Comparison of ENCODE assay signal across 8 mouse cellular contexts in genomic region chr7:118704001-118704850, GRCm38 (mm10). TPM values are rescaled to one million over a fixed set of nuclear protein-coding genes. Genes with fewer than 3 reads are reported as not detected.
DNase-seq lines count a peak whose midpoint lies in the region; ATAC-seq lines count a peak whose summit lies in the region.

No protein-coding gene starts in this region.

- H3K4me2 ChIP-seq in liver, embryonic 12.5 days, result peak overlapping the region; percentile 89

- H3K36me3 ChIP-seq in megakaryocyte, embryonic 14.5 days (replicated peaks; ENCODE audit: low read length), result peaks cover 35% of the 10 kb centered on the region
- H3K36me3 ChIP-seq in liver, embryonic 12.5 days, result peaks cover 33% of the 10 kb centered on the region

- no peak for ATAC-seq in megakaryocyte, adult 5-6 weeks (ENCODE audit: poor library complexity, severe bottlenecking)
- peak; percentile 33 for ATAC-seq in liver, embryonic 12.5 days
- no peak for ATAC-seq in megakaryocyte progenitor cell, adult 5-6 weeks (replicated peaks; ENCODE audit: poor library complexity)

- H3K4me1 ChIP-seq in megakaryocyte, embryonic 14.5 days, result peaks cover 42% of the 10 kb centered on the region
- peaks cover 41% of the 10 kb centered on the region for H3K4me1 ChIP-seq in liver, embryonic 12.5 days

- no peaks in the 10 kb centered on the region for H3K9me3 ChIP-seq in megakaryocyte, embryonic 14.5 days
- no peaks in the 10 kb centered on the region for H3K9me3 ChIP-seq in liver, embryonic 12.5 days (replicated peaks)

- H3K9ac ChIP-seq in liver, embryonic 12.5 days, result peak overlapping the region; percentile 92

- 73% methylated on average over 9 of the region's 9 CpGs for WGBS in liver, embryonic 12.5 days (ENCODE audit: insufficient replicate concordance)

- peak overlapping the region; percentile 93 for H3K27ac ChIP-seq in liver, embryonic 12.5 days

- peak; percentile 29 to 67 for DNase-seq in adrenal gland, adult (ENCODE audit: inconsistent age in 2 of 2, low spot score in 1 of 2)
- DNase-seq in adrenal gland, postnatal 4 days (ENCODE audit: low spot score in 2 of 2), result no peak
- DNase-seq in right cerebral cortex, adult 2 months (ENCODE audit: low spot score in 2 of 2), result no peak
- no peak for DNase-seq in thymus, postnatal 25 days

- peak overlapping the region; percentile 98 for H3K4me3 ChIP-seq in megakaryocyte, embryonic 14.5 days (replicated peaks)
- peak overlapping the region; percentile 93 for H3K4me3 ChIP-seq in liver, embryonic 12.5 days

- no peaks in the 10 kb centered on the region for H3K27me3 ChIP-seq in megakaryocyte, embryonic 14.5 days (replicated peaks)
- no peaks in the 10 kb centered on the region for H3K27me3 ChIP-seq in liver, embryonic 12.5 days (replicated peaks)

RNA-seq across cellular contexts. Expression of gene Gde1, which starts 1.4 kb away (rescaled TPM):
- 10 to 100 TPM; 72.9 to 80.0 TPM for total RNA-seq in adrenal gland, postnatal 4 days (2021)
- 42.4 and 134 TPM in 2 replicates for polyA plus RNA-seq in megakaryocyte, embryonic 14.5 days (2012; ENCODE audit: insufficient read depth, low replicate concordance)
- total RNA-seq in megakaryocyte, adult 5-6 weeks (2015), result 39.3 and 42.4 TPM in 2 replicates
- 30.2 and 33.0 TPM in 2 replicates for total RNA-seq in megakaryocyte, adult 5-6 weeks (2017)
- 45.7 and 51.8 TPM in 2 replicates for polyA plus RNA-seq in liver, embryonic 12.5 days (2016; fragmentation: Nextera tagmentation; extraction: Ambion mirVana)
- 44.1 and 48.5 TPM in 2 replicates for total RNA-seq in megakaryocyte progenitor cell, adult 5-6 weeks (2015)
- 29.9 and 40.7 TPM in 2 replicates for total RNA-seq in megakaryocyte progenitor cell, adult 5-6 weeks (2017)

RNA-seq across cellular contexts. Expression of gene Ccp110, which starts 8.1 kb away (rescaled TPM):
- 10 to 100 TPM; 13.5 to 15.3 TPM for total RNA-seq in adrenal gland, postnatal 4 days (2021)
- polyA plus RNA-seq in megakaryocyte, embryonic 14.5 days (2012; ENCODE audit: insufficient read depth, low replicate concordance), result 0.40 TPM in 1 of 2 replicates, not detected in the other
- 12.2 and 13.5 TPM in 2 replicates for total RNA-seq in megakaryocyte, adult 5-6 weeks (2015)
- total RNA-seq in megakaryocyte, adult 5-6 weeks (2017), result 9.6 and 21.1 TPM in 2 replicates
- polyA plus RNA-seq in liver, embryonic 12.5 days (2016; fragmentation: Nextera tagmentation; extraction: Ambion mirVana), result 10.4 and 10.8 TPM in 2 replicates
- total RNA-seq in megakaryocyte progenitor cell, adult 5-6 weeks (2015), result 24.0 and 25.0 TPM in 2 replicates
- 16.2 and 20.2 TPM in 2 replicates for total RNA-seq in megakaryocyte progenitor cell, adult 5-6 weeks (2017)

RNA-seq across cellular contexts. Expression of gene Vps35l, which starts 35.8 kb away (rescaled TPM):
- 10 to 100 TPM; 71.2 to 75.3 TPM for total RNA-seq in adrenal gland, postnatal 4 days (2021)
- 11.1 and 13.2 TPM in 2 replicates for polyA plus RNA-seq in megakaryocyte, embryonic 14.5 days (2012; ENCODE audit: insufficient read depth, low replicate concordance)
- total RNA-seq in megakaryocyte, adult 5-6 weeks (2015), result 40.4 and 51.6 TPM in 2 replicates
- 49.5 and 49.7 TPM in 2 replicates for total RNA-seq in megakaryocyte, adult 5-6 weeks (2017)
- 45.7 and 49.6 TPM in 2 replicates for polyA plus RNA-seq in liver, embryonic 12.5 days (2016; fragmentation: Nextera tagmentation; extraction: Ambion mirVana)
- 41.7 and 45.1 TPM in 2 replicates for total RNA-seq in megakaryocyte progenitor cell, adult 5-6 weeks (2015)
- 37.4 and 37.9 TPM in 2 replicates for total RNA-seq in megakaryocyte progenitor cell, adult 5-6 weeks (2017)

Comparison
In these comparisons a context has a peak if more than half of its experiments do, and no peak if none do; other contexts are left out.
1. DNase-seq: peak in adrenal gland, adult (2 of 2); none in adrenal gland, postnatal 4 days (0 of 2), right cerebral cortex, adult 2 months (0 of 2) and thymus, postnatal 25 days (single experiment).